Mouse (Mus musculus) spleen, adult 12 weeks (tissue): ENCODE results near the gene Zcchc17.

Source experiments
- DNase-seq: peaks from one replicate; pipeline ENCODE4 v3.0.0; 2022; ENCODE audit warnings: low spot score

Zcchc17 gene

GRCm38 (mm10) chr4:130359486-130360237 is at the start of gene Zcchc17, which contains the start of gene Snrnp40:
Gene Zcchc17 (minus strand): TSS chr4:130359943.
Gene Snrnp40 (plus strand): TSS chr4:130360132.
- peak; percentile 98 for DNase-seq

- no peak for DNase-seq
Observed at GRCm38 (mm10) chr4:130391265-130391664, 31.5 kb upstream of the Zcchc17 start.

GRCm38 (mm10) chr4:130389927-130390326 is 30.2 kb upstream of the Zcchc17 start:
- DNase-seq = no peak

- DNase-seq = no peak
Observed at GRCm38 (mm10) chr4:130389496-130389895, 29.8 kb upstream of the Zcchc17 start.

GRCm38 (mm10) chr4:130387256-130387655 is 27.5 kb upstream of the Zcchc17 start:
- DNase-seq = no peak

GRCm38 (mm10) chr4:130380418-130380817 is 20.7 kb upstream of the Zcchc17 start:
- no peak for DNase-seq

- no peak for DNase-seq
Observed at GRCm38 (mm10) chr4:130379181-130379580, 19.4 kb upstream of the Zcchc17 start.

- no peak for DNase-seq
Observed at GRCm38 (mm10) chr4:130377500-130377899, 17.8 kb upstream of the Zcchc17 start.

- no peak for DNase-seq
Observed at GRCm38 (mm10) chr4:130376675-130377074, 16.9 kb upstream of the Zcchc17 start.

GRCm38 (mm10) chr4:130360238-130360590 is 471 bp upstream of the Zcchc17 start:
- DNase-seq = no peak

GRCm38 (mm10) chr4:130357946-130358345 is 1.8 kb downstream of the Zcchc17 start:
- no peak for DNase-seq

- DNase-seq = no peak
Observed at GRCm38 (mm10) chr4:130352588-130352987, 7.2 kb downstream of the Zcchc17 start.

GRCm38 (mm10) chr4:130350690-130351422 is 8.9 kb downstream of the Zcchc17 start:
- no peak for DNase-seq

- no peak for DNase-seq
Observed at GRCm38 (mm10) chr4:130349666-130350065, 10.1 kb downstream of the Zcchc17 start.

GRCm38 (mm10) chr4:130341691-130342090 is 18.1 kb downstream of the Zcchc17 start:
- DNase-seq = peak; percentile 35

GRCm38 (mm10) chr4:130335867-130336266 is 23.9 kb downstream of the Zcchc17 start:
- no peak for DNase-seq

- DNase-seq = no peak
Observed at GRCm38 (mm10) chr4:130327366-130327765, 32.4 kb downstream of the Zcchc17 start.

GRCm38 (mm10) chr4:130325446-130325845 is 34.3 kb downstream of the Zcchc17 start:
- DNase-seq = no peak

- DNase-seq = no peak
Observed at GRCm38 (mm10) chr4:130323607-130324006, 36.1 kb downstream of the Zcchc17 start.

- no peak for DNase-seq
Observed at GRCm38 (mm10) chr4:130323165-130323564, 36.6 kb downstream of the Zcchc17 start.

- DNase-seq = no peak
Observed at GRCm38 (mm10) chr4:130322567-130322966, 37.2 kb downstream of the Zcchc17 start.

GRCm38 (mm10) chr4:130321640-130322039 is 38.1 kb downstream of the Zcchc17 start:
- no peak for DNase-seq

- no peak for DNase-seq
Observed at GRCm38 (mm10) chr4:130319564-130319963, 40.2 kb downstream of the Zcchc17 start.
